Mouse (Mus musculus): ENCODE measurements around the gene Zfp449. TPM values are rescaled to one million over a fixed set of nuclear protein-coding genes. Genes with fewer than 3 reads are reported as not detected.

Zfp449 gene
- polyA plus RNA-seq (2014; fragmentation: Illumina TruSeq; extraction: RNeasy Lipid Tissue Mini Kit (QIAGEN cat#74804); ENCODE audit: low read depth, low replicate concordance), result 5.1 TPM

GRCm38 (mm10) chrX:56346176-56346931 lies at the start of gene Zfp449:
Zfp449 (plus strand) TSS chrX:56346400.

DNA sequence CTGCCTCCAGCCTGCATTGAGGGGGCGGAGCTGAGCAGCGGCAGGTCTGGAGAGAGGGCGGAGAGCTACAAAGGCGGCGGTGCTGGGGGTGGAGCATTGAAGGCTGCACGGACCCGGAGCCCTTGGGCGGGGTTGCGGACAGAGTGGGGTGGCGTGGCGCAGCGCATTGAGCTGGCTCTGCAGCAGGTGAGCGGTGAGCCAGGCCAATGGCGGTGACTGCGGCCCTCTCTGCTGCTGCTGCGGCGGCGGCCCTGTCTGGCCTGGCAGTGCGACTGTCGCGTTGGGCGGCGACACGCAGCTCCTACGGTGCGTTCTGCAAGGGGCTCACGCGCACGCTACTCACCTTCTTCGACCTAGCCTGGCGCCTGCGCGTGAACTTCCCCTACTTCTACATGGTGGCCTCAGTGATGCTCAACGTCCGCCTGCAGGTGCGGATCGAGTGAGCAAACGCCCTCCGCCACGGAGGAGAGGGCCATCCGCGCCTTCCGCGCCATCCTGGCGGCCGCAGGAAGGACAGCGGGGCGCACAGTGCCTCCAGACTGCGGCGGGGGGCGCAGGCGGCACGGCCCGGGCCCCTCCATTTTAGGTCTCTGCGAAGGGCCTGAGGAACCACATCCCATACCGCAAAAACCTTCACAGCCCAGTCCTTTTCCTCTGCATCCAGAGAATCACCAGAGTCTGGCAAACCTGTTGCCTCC lies 28.4 kb downstream of the Zfp449 start, which contains the start of gene Smim10l2a:
TSS of gene Smim10l2a (plus strand) at position 156 of the 698 bp plus-strand sequence.

Other genes starting within 250 kb of the Zfp449 start
- gene 3830403N18Rik, start 209.8 kb upstream of the Zfp449 start, polyA plus RNA-seq (2014; fragmentation: Illumina TruSeq; extraction: RNeasy Lipid Tissue Mini Kit (QIAGEN cat#74804); ENCODE audit: low read depth, low replicate concordance), result 0.32 TPM
- not detected for gene Gm773, start 133.5 kb upstream of the Zfp449 start, polyA plus RNA-seq (2014; fragmentation: Illumina TruSeq; extraction: RNeasy Lipid Tissue Mini Kit (QIAGEN cat#74804); ENCODE audit: low read depth, low replicate concordance)
- 6.0 TPM for gene Smim10l2a, start 28.2 kb downstream of the Zfp449 start, polyA plus RNA-seq (2014; fragmentation: Illumina TruSeq; extraction: RNeasy Lipid Tissue Mini Kit (QIAGEN cat#74804); ENCODE audit: low read depth, low replicate concordance)
- not detected for gene Gm2174, start 101.6 kb downstream of the Zfp449 start, polyA plus RNA-seq (2014; fragmentation: Illumina TruSeq; extraction: RNeasy Lipid Tissue Mini Kit (QIAGEN cat#74804); ENCODE audit: low read depth, low replicate concordance)
- gene Ints6l, start 108.5 kb downstream of the Zfp449 start, polyA plus RNA-seq (2014; fragmentation: Illumina TruSeq; extraction: RNeasy Lipid Tissue Mini Kit (QIAGEN cat#74804); ENCODE audit: low read depth, low replicate concordance), result 38.0 TPM
- not detected for gene Gm10477, start 178.3 kb downstream of the Zfp449 start, polyA plus RNA-seq (2014; fragmentation: Illumina TruSeq; extraction: RNeasy Lipid Tissue Mini Kit (QIAGEN cat#74804); ENCODE audit: low read depth, low replicate concordance)
- 0.42 TPM for gene Gm648, start 203.2 kb downstream of the Zfp449 start, polyA plus RNA-seq (2014; fragmentation: Illumina TruSeq; extraction: RNeasy Lipid Tissue Mini Kit (QIAGEN cat#74804); ENCODE audit: low read depth, low replicate concordance)